Mouse (Mus musculus): ENCODE measurements at regions not wholly inside any gene's neighbourhood (a gene's known extent, or its start where the extent isn't known, plus 50 kb on each side); places are given as distances from the start of the nearest gene placed in this dataset.

- no peak for DNase-seq
- intact Hi-C loops (cut with DNase I): no loop called here
These were observed 502.0 kb downstream of the Sqor start for GRCm38 (mm10) chr2:123267036-123267435.

GRCm38 (mm10) chr2:123274866-123275735 is 510.1 kb downstream of the Sqor start:
- intact Hi-C loops (cut with DNase I): no loop called here
- peak; percentile 75 for DNase-seq

DNA sequence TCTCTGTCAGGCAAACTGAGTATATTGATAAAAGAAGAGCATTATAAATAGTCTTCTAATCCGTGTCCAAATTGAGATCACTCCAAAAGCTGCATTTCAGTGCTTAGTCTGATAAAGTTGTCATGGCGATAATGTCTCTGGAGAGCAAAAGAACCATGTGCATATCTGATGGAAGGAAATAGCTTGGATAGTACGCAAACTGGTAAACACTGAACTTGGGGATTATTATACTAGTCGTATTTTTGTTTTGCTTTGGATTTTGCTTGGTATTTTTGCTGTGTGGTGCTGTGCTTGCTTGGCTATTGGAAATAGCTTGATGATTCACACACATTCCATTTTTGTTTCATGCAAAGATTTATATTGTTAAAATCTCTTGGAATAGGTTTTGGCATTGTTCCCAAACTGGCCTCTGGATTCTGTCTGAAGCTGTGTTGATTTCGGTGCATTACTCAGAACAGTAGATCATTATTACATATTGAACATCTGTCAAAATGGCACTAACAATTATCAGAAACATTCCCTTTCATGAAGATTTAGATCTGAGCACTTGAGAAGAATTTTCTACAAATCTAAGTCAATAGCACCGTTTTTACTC is 510.8 kb downstream of the Sqor start:
- intact Hi-C loops (cut with DNase I): no loop called here
- DNase-seq: no peak

DNA sequence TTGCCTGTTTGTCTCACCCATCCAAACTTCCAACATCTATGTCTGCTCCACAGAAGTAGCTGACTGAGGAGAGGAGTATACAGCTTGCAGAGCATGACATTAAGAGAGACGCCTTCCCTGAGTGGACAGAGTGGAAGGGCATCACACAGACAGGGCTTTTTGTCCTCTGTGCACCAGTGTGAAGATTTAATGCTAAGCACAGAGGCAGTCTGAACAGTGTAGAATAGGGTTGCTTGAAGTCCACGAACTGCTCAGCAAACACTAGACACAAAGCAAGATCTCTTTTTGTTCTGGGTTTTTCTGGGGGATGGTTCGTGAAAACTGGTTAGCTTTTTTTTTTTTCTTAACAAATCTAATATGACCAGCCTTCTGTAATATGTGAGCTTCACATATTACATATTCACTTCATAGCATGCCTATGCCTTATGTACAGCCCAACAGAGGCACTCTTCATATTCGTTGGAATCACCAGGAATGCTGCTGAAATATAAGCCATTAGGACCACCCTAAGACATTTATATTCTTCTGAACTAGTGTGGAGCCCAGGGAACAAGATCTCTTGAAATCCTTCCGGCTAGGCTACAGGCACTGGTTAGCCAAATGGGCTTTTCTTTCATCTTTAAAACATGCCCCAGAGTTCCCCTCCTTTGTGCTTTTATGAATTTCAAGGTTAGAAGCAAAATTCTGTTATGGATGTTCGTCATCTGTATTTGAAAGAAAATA is 546.7 kb downstream of the Sqor start:
- intact Hi-C loops (cut with DNase I): loop anchor here (5.0 to 10.0 kb wide), 2 partner anchors 781 to 1613 kb away; no protein-coding TSS in a partner anchor
- no peak for DNase-seq

GRCm38 (mm10) chr2:123312277-123312617 is 547.2 kb downstream of the Sqor start:
- peak; percentile 82 for DNase-seq

GRCm38 (mm10) chr2:123320448-123321097 is 555.5 kb downstream of the Sqor start:
- no peak for DNase-seq
- intact Hi-C loops (cut with DNase I): no loop called here

More at GRCm38 (mm10) chr2:123312277-123312617, 547.2 kb downstream of the Sqor start:
- intact Hi-C loops (cut with DNase I): loop anchor here (5.0 to 10.0 kb wide), 2 partner anchors 780 to 1613 kb away; no protein-coding TSS in a partner anchor

- DNase-seq: no peak
- intact Hi-C loops (cut with DNase I): no loop called here
These were observed 558.7 kb downstream of the Sqor start for GRCm38 (mm10) chr2:123323769-123324168.

GRCm38 (mm10) chr2:123324896-123325295 is 559.9 kb downstream of the Sqor start:
- DNase-seq: no peak
- intact Hi-C loops (cut with DNase I): no loop called here

- intact Hi-C loops (cut with DNase I): no loop called here
- DNase-seq: peak; percentile 68
These were observed 584.7 kb downstream of the Sqor start for GRCm38 (mm10) chr2:123349625-123350346.

GRCm38 (mm10) chr2:123364204-123364603 is 599.2 kb downstream of the Sqor start:
- DNase-seq: no peak
- intact Hi-C loops (cut with DNase I): no loop called here

- no peak for DNase-seq
- intact Hi-C loops (cut with DNase I): no loop called here
These were observed 601.5 kb downstream of the Sqor start for GRCm38 (mm10) chr2:123366571-123366970.

DNA sequence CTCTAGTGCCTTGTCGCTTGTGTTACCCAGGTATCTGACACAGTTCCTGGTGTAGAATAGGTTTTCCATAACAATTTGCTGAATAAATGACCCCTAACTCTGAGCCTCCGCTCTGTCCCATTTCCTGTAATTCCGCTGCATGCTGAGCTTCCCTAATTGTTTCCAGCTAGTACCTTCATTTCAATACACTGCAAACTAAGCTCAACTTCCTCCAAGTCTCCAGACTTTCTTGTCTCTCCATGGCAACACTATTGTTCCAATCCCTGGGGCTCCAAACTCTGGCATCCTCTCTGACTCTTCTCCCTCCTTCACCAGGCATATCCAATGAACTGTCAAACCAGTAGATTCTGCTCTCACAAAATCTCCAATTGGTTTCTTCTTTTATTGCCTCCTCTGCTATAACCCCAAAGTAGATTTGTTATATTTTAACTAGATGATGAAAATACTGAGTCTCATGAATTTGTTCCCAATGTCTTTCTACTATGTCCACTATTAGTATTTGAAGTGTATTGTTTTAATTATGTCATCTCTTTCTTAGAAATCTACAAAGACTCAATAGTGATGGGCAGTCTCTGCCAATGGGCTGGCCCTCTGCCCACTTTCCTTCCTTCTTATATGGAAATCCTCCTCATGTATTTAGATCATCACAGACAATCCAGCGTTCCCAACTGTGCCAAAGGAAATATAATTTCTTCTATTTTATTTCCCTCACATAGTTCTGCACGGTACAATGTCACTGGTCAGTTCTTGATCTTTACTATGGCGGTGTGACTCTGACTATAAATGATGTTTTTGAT is 620.8 kb downstream of the Sqor start:
- peak; percentile 62 for DNase-seq
- intact Hi-C loops (cut with DNase I): no loop called here

GRCm38 (mm10) chr2:123386773-123387604 is 622.0 kb downstream of the Sqor start:
- DNase-seq: peak; percentile 39
- intact Hi-C loops (cut with DNase I): no loop called here

DNA sequence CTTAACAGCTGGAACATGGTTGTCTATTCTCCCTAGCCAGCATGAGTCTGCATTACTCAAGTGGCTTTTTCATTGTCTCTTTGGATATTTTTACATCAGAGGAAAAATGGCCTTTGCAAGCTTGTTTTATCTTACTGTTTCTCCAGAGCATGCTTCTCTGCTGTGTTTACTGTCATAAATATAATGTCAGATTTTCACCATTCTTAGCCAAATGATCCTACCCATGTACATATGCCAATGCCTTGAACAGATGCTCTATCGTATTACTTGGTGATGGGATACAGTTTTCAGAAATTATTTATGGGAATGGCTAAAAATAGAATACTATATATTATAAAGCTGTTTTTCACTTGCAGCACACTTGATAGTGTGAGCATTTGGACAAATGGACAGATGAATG is 625.9 kb downstream of the Sqor start:
- intact Hi-C loops (cut with DNase I): no loop called here
- DNase-seq: no peak

GRCm38 (mm10) chr2:123394296-123394695 is 629.3 kb downstream of the Sqor start:
- intact Hi-C loops (cut with DNase I): no loop called here

DNA sequence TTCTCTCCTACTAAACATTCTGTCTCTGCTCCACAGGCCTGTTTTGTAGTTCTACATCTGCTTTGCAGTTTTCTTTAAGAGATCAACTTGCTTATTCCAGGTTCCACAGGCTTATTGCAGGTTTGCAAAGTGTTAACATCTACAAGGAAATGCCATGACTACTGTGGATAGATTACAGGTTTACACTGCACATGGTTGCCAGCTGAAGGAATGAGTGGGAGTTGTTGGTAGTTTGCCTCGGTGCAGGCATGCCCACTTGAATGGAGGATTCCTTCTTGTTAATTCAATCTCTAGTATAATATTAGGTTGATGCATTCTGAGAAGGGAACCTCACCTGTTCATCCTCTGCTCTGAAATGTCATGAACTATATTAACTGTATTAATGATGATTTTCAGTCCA is 632.5 kb downstream of the Sqor start:
- intact Hi-C loops (cut with DNase I): no loop called here
- no peak for DNase-seq

More at GRCm38 (mm10) chr2:123394296-123394695, 629.3 kb downstream of the Sqor start:
- peak; percentile 10 for DNase-seq

DNA sequence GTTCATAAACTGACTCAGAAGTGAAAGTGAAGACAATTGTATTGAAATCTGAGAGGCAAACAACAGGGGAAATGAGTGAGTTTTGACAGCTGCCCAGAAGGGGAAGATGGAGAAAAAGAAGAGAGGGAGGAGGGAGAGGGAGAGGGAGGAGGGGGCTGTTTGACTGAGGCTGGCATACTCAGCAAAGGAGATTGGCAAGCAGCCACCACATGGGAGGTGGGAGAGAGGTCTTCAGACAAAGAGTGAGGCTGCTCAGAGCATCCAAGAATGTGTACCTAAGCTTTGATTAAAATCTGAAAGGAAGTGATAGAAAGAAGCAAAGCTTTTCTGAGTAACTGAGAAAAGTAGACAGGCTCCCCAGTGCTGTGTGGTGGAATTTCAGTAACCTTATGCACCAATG is 636.0 kb downstream of the Sqor start:
- peak; percentile 46 for DNase-seq
- intact Hi-C loops (cut with DNase I): no loop called here

DNA sequence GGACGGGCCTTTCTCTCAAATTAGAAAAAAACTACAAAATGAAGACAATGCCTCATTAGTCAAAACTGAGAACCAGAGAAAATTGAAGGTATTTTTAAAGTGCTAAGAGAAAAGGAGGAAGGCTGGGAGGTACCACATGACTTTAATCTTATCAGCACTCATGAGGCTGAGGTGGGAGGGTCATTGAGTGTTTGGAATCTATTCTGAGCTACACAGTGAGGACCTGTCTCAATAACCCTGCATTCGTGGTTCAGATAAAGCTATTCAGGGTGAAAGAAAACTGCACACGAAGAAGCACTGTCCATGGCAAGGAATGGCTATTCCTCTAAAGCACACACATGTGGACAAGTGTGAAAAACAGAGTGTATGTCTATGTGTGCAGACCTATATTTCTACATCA is 644.0 kb downstream of the Sqor start:
- intact Hi-C loops (cut with DNase I): no loop called here
- DNase-seq: no peak

Measured in left cerebral cortex, postnatal 4 days (tissue).